Mouse (Mus musculus) lung, adult 18-20 months (tissue): ENCODE results near the gene Gtf3a.

Experiments
- DNase-seq, 2 experiments: peaks; one replicate each; pipeline ENCODE4 v3.0.0; 2022; ENCODE audit warnings: mixed read lengths in 2 of 2

Gtf3a gene

DNA sequence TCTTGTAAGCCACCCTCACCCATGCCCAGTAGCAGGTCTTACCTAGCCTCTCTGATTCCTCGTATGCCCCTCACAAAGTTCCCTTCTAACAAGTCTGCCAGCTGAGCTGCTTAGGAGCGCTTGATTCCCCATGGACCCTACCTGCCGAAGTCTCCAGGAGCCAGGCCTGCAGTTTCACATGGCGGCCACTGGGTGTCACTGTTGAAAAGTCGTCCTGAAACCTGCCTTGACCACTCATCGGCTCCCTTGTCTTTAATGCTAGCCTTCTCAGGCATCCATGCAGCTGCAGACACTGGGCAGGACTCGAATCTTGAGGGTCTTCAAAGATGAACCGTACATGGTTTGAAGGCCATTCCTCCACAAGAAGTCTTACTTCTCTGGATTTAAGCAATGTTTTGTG, 34.8 kb downstream of the Gtf3a start:
- DNase-seq, result peak; percentile 49 to 60

DNA sequence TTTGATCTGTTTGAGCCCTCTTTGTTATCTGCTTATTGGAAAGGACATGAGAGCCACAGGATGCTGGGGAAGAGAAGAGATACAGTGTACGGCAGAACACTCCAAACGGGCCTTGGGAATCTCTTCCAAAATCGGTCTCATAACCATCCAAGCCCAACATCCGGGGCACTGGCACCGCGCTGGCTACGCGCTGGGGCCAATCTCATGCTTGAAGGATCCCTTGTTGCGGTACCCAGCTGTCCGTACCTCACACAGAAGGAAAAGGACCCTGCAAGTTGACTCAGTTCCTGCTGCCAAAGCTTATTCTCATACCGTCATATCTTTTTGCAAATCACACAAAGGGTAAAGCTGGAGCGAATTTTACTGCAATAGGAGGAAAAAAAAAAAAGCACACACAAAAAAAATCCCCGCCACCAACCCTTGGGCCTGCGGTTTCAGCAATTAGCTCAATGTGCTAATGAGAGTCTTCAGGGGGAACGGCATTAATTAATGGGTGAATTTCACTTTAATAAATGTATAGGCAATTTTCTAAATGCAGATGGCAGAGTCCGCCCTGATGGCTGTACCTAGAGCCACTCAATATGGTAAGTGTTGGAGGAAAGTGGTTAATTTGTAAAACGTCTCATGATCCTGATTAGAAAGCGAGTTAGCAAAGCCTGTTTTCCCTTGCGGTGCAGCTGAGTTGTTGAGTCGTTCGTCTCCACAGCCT, 37.4 kb downstream of the Gtf3a start:
- no peak for DNase-seq

DNA sequence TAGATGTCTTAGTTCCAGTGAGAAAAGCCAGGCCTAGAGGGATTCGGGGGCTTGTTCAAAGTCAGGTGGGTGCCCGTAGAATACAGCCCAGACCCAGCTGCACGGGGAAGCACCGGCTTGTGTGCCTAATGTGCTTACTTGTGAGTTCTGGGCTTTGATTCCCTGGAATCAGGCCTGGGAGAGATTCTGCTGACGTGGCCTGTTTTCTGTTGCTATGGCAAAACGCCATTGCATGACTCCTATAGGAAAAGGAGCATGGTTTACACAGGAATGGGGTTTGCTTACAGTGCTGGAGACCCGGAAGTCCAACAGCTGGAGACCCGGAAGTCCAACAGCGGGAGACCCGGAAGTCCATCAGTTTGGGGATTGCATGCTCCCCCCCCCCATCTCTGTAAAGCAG, 39.1 kb downstream of the Gtf3a start:
- DNase-seq, result no peak

DNA sequence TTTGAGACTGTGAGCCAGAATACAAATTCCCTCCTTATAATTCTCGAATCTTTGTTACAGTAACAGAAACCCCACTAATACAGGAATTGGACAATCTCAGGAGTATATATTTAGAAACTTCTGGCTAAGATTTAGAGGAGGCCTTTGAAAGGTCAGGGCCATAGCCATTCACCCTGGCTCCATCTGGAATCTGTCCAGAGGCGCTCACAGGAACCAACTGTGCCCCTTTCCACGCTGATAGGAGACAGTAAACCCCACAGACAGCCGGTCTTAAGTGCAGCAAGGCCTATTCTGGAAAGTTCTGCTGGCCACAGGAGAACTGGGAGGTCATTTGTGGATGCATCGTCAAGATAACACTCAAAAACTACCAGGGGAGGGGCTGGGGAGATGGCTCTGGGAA, 40.6 kb downstream of the Gtf3a start:
- DNase-seq, result no peak

DNA sequence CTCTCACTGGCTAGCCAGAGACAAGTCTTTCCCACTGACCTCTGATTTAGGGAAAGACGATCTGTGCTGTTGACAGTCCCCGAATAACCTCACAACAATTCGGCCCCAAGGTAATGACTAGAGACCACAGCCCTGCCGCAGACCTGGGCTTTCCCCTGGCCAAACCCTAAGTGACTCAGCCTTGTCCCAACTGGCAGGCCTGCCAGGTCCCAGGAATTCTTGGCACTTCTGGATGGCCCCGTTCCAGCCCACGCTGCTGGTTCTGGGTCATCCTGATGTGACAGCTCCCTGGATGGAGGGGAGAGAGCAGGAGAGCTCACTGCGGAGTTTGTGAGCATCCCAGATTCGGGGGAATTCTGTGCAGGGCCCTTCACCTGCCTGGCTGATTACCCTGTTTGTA, 45.1 kb downstream of the Gtf3a start:
- no peak for DNase-seq

DNA sequence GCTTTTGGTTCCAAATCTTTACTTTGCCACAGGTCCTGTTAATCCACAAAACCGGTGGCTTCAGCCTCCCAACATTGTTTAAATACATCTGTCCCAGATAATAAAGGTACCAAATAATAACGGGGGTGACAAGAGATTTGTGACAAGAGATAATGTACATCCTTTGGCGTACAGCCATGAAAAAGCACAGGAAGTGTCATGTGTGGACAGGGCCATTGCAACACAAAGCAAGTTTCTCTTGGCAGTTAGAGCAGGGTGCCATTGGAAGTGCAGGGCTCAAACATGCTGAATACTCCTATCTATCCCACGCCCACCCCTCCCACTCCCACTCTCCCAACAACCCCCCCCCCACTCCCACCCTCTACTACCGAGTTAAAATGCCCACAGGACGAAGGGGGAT, 46.5 kb downstream of the Gtf3a start:
- DNase-seq, result no peak

DNA sequence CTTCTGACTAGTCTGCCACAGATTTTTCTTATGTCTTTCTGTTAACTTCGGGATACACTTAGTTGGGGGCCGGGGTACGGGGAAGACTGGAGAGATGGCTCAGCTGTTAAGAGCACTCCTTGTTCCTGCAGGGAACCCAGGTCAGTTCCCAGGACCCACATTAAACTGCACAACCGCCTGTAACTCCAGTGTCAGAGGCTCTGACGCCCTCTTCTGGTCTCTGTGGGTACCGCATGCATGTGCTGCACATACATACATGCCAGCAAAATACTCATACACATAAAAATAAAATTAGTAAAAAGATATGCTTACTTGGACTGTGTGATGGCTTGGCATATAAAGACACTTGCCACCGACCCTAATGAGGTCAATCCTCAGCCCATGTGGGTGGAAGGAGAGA, 48.4 kb downstream of the Gtf3a start:
- no peak for DNase-seq

DNA sequence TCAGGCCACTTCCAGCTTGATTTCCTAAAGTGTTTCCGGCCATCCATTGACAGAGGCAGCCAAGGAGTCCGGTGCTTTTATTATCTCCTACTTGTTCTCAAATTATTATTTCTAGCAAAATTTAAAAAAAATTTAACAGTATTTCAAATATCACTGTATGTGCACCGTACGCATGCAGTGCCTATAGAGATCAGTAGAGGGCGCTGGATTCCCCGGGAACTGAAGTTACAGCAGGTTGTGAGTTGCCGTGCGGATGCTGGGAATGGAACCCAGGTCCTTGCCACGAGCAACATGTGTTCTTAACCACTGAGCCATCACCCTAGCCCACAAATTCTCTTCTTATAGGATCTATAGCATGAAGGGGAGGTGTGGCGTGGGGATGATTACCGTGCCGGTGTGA, 50.3 kb downstream of the Gtf3a start:
- DNase-seq, result no peak

DNA sequence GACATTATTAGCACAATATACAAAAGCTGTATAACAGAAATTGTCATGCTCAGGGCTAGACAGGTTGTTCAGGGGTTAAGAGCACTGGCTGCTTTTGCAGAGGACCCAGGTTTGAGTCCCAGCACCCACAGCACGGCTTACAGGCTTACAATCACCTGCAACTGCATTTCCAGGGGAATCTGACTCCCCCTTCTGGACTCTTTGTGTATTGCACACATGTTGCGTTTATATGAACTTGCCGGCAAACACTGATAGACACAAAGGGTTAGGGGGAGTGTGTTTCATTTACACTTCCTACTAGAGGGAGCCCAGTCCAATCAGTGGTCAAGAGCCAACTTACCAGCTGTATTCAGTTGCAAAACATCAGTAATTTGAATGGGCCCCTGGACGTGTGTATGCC, 52.9 kb downstream of the Gtf3a start:
- no peak for DNase-seq

DNA sequence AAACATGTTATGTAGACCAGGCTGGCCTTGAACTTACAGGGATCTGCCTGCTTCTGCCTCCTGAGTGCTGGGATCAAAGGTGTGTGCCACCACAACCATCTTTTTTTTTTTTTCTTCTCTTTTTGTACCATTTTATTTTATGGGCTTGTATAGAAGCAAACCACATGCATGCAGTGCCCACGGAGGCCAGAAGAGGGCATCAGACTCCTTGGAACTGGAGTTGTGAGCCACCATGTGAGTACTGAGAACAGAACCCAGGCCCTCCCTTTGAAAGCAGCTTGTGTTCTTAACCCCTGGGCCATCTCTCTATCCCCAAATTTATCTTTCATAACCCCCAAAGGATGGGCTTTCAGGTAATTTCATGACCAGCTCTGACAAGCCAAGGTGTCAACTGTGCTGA, 54.8 kb downstream of the Gtf3a start:
- no peak for DNase-seq
